Mouse (Mus musculus) R1 (cell line): ENCODE results near the gene Scgb1b18.
"Not testable (repeated sequence)": the region's sequence is repeated elsewhere in the genome, so short reads cannot be mapped to it uniquely, and the experiment has no call there.

Source experiments
- DNase-seq: peaks from one replicate; pipeline ENCODE4 v3.0.0-alpha.2; 2018; ENCODE audit warnings: low read depth, low spot score

Gene Scgb1b18

GRCm38 (mm10) chr7:33185268-33185667 is at the start of gene Scgb1b18:
Gene Scgb1b18, plus strand, starts transcription at chr7:33185568.
- not testable (repeated sequence) for DNase-seq

GRCm38 (mm10) chr7:33173764-33174163 is 11.6 kb upstream of the Scgb1b18 start, which contains the start of gene Scgb2b18:
Gene Scgb2b18, minus strand, starts transcription at chr7:33173864.
- DNase-seq: not testable (repeated sequence)
